Mouse (Mus musculus): ENCODE results near the gene 4930404N11Rik. TPM values are rescaled to one million over a fixed set of nuclear protein-coding genes. Genes with fewer than 3 reads are reported as not detected.

Gene 4930404N11Rik
- polyA plus RNA-seq, 1 experiment = 30.6 TPM

GRCm38 (mm10) chr10:81402227-81402765 lies 36.7 kb upstream of the 4930404N11Rik start:
- TF ChIP-seq FLI1 (IDR thresholded peaks at IDR 0.05; ENCODE audit: low read length) (no peak), GATA1 (IDR thresholded peaks at IDR 0.05; ENCODE audit: borderline replicate concordance, low read length) (no peak)
- Histone ChIP-seq H3K9me3 (no peaks in the 10 kb centered on the region), H3K27me3 (replicated peaks) (no peaks in the 10 kb centered on the region), H3K4me3 (replicated peaks) (peak overlapping the region; percentile 84), H3K4me1 (peaks cover 70% of the 10 kb centered on the region), H3K36me3 (replicated peaks; ENCODE audit: low read length) (peaks cover 89% of the 10 kb centered on the region)

DNA sequence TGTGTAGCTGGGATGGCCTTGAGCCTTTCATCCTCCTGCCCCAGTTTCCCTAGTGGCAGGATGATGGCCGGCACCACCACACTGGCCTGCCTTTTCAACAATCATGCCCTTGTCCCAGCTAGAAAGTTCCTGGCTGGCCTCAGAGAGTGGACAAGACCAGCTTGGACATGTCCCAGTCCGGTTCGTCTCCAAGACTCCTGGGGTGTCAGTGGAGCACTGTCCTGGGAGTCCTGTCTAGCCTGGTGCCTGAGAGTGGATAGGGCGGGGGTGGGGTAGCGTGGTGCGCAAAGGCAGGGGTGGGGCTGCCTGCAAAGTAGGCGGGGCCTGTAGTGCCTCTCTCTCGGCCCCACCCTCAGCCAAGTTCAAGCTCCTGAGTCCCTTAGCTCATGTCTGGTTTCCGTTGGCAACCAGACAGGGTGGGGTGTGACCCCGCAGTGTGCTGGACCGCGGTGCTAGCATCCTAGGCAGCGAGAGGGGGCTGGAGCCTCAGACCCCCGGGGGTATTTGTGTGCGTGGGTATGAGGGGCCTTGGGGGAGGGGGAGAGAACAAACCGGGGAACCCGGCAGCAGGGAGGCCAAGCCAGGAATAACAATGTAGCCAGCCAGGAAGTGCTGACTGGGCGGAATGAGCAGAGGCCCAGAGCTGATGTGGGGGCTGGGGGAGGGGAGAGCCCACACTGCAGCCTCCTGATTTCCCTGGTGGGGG lies 36.1 kb upstream of the 4930404N11Rik start:
- H3K9me3 ChIP-seq = no peaks in the 10 kb centered on the region
- TF ChIP-seq GATA1 (IDR thresholded peaks at IDR 0.05; ENCODE audit: borderline replicate concordance, low read length) (no peak), FLI1 (IDR thresholded peaks at IDR 0.05; ENCODE audit: low read length) (no peak)
- H3K36me3 ChIP-seq (replicated peaks; ENCODE audit: low read length) = peaks cover 90% of the 10 kb centered on the region
- H3K4me1 ChIP-seq = peaks cover 66% of the 10 kb centered on the region
- H3K4me3 ChIP-seq (replicated peaks) = peak overlapping the region; percentile 84
- H3K27me3 ChIP-seq (replicated peaks) = peaks cover 1% of the 10 kb centered on the region

DNA sequence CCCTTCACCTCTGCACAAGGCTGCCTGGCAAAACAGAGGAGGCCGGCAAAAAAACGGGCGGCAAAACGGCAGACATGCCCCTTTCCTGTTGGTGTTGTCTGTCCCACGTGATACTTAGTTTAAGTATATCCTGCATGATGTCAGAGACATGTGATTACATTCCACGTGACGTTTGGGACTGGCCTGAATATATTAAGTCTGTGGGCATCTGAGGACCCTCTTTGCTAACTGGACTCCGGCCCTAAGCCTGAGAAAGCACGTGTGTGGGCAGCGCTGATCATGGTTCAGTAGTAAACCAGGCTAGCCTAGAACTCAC lies 35.5 kb upstream of the 4930404N11Rik start:
- H3K4me1 ChIP-seq = peaks cover 63% of the 10 kb centered on the region
- no peak for TF ChIP-seq GATA1 (IDR thresholded peaks at IDR 0.05; ENCODE audit: borderline replicate concordance, low read length)
- TF ChIP-seq FLI1 (IDR thresholded peaks at IDR 0.05; ENCODE audit: low read length) = no peak
- H3K9me3 ChIP-seq = no peaks in the 10 kb centered on the region
- peak overlapping the region; percentile 84 for H3K4me3 ChIP-seq (replicated peaks)
- peaks cover 90% of the 10 kb centered on the region for H3K36me3 ChIP-seq (replicated peaks; ENCODE audit: low read length)
- H3K27me3 ChIP-seq (replicated peaks) = peaks cover 1% of the 10 kb centered on the region

DNA sequence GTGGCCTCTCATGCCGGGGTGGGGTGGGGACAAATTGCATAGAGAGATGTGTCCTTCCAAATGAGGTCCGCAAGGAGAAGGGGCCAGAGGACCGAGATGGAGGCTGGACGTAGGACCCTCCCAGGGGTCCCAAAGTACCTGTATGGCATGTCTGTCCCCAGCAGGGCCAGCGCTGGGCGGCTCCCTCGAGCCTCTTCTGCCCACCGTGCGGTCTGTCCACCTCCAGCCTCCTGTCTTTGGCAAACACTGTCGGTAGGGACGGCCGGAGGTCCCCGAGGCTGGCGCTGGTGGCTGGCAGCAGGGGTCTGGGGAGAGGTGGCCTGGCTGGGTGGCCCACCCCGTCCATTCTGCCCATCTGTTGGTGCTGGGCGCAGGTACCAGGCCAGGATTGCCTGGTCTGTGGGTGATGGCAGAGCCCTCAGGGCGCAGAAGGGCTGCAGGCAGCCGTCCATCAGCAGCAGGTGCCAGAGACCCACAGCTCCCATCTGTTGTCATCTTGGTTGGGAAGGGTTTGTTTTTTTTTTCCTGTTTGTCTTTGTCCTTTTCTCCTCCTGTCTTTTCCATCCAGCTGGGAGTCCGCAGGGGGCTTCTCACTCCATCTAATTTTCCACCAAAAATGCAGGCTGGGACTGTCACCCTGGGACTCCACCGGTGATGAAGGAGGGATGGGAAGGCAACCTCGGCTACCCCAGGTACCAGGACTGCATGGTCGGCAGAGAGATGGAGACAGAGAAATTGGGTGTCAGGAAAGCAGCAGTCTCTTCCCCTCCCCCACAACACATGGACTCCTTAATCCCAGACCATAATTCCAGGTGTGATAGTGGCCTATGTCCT lies 35.0 kb upstream of the 4930404N11Rik start:
- TF ChIP-seq FLI1 (IDR thresholded peaks at IDR 0.05; ENCODE audit: low read length) (no peak), GATA1 (IDR thresholded peaks at IDR 0.05; ENCODE audit: borderline replicate concordance, low read length) (no peak)
- Histone ChIP-seq H3K9me3 (no peaks in the 10 kb centered on the region), H3K4me3 (replicated peaks) (no peak overlapping the region), H3K36me3 (replicated peaks; ENCODE audit: low read length) (peaks cover 87% of the 10 kb centered on the region), H3K4me1 (peaks cover 57% of the 10 kb centered on the region), H3K27me3 (replicated peaks) (peaks cover 1% of the 10 kb centered on the region)

GRCm38 (mm10) chr10:81399798-81400308 lies 34.2 kb upstream of the 4930404N11Rik start:
- H3K4me3 ChIP-seq (replicated peaks) = no peak overlapping the region
- peaks cover 55% of the 10 kb centered on the region for H3K4me1 ChIP-seq
- H3K27me3 ChIP-seq (replicated peaks) = peaks cover 2% of the 10 kb centered on the region
- TF ChIP-seq FLI1 (IDR thresholded peaks at IDR 0.05; ENCODE audit: low read length) = no peak
- no peak for TF ChIP-seq GATA1 (IDR thresholded peaks at IDR 0.05; ENCODE audit: borderline replicate concordance, low read length)
- H3K9me3 ChIP-seq = no peaks in the 10 kb centered on the region
- H3K36me3 ChIP-seq (replicated peaks; ENCODE audit: low read length) = peaks cover 82% of the 10 kb centered on the region

- TF ChIP-seq GATA1 (IDR thresholded peaks at IDR 0.05; ENCODE audit: borderline replicate concordance, low read length) (no peak), FLI1 (IDR thresholded peaks at IDR 0.05; ENCODE audit: low read length) (no peak)
Measured at GRCm38 (mm10) chr10:81399296-81399695, 33.7 kb upstream of the 4930404N11Rik start.

DNA sequence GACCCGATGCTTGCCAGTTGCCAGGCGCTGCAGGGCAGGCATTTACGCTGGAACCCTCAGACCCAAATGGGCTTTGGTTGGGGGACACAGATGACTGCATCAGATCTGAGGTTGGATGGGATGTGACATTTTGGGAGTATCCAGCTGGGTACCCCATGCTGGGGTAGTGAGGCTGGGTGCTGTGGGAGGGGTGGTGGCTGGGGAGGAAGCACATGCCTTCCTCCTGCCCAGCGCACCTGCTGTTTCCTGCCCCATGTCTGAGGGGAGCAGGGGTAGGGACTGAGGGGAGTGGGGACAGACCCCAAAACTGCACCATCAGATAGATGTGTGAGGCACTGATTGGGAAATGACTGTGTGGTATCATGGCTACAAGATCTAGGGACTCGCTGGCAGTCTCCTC lies 31.1 kb upstream of the 4930404N11Rik start:
- TF ChIP-seq GATA1 (IDR thresholded peaks at IDR 0.05; ENCODE audit: borderline replicate concordance, low read length) = no peak
- TF ChIP-seq FLI1 (IDR thresholded peaks at IDR 0.05; ENCODE audit: low read length) = no peak
- Histone ChIP-seq H3K4me1 (peaks cover 53% of the 10 kb centered on the region), H3K4me3 (replicated peaks) (no peak overlapping the region), H3K36me3 (replicated peaks; ENCODE audit: low read length) (peaks cover 57% of the 10 kb centered on the region), H3K27me3 (replicated peaks) (peaks cover 5% of the 10 kb centered on the region), H3K9me3 (no peaks in the 10 kb centered on the region)

More at GRCm38 (mm10) chr10:81399296-81399695, 33.7 kb upstream of the 4930404N11Rik start:
- peaks cover 5% of the 10 kb centered on the region for H3K27me3 ChIP-seq (replicated peaks)
- H3K9me3 ChIP-seq = no peaks in the 10 kb centered on the region
- H3K4me3 ChIP-seq (replicated peaks) = no peak overlapping the region
- H3K4me1 ChIP-seq = peaks cover 55% of the 10 kb centered on the region
- peaks cover 76% of the 10 kb centered on the region for H3K36me3 ChIP-seq (replicated peaks; ENCODE audit: low read length)

DNA sequence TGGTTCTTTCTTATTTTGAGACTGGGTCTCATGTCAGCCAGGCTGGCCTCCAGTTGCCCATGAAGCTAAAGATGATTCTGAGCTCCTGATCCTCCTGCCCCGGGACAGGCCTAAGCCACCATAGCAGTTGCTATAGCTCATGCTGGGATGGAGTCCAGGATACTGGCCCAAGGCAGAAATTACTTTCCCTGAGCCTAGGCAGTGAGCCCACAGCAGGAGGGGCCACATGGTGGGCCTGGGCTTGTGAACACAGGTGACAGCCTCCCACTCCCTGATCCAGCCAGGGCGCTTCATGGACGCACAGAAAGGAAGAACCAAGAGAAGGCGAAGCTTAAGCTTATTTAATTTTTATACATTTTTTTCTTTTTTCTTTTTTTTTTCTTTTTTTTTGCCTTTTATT lies 30.2 kb upstream of the 4930404N11Rik start:
- no peak overlapping the region for H3K4me3 ChIP-seq (replicated peaks)
- peaks cover 53% of the 10 kb centered on the region for H3K36me3 ChIP-seq (replicated peaks; ENCODE audit: low read length)
- TF ChIP-seq FLI1 (IDR thresholded peaks at IDR 0.05; ENCODE audit: low read length) = no peak
- TF ChIP-seq GATA1 (IDR thresholded peaks at IDR 0.05; ENCODE audit: borderline replicate concordance, low read length) = no peak
- H3K4me1 ChIP-seq = peaks cover 45% of the 10 kb centered on the region
- H3K9me3 ChIP-seq = no peaks in the 10 kb centered on the region
- peaks cover 5% of the 10 kb centered on the region for H3K27me3 ChIP-seq (replicated peaks)

DNA sequence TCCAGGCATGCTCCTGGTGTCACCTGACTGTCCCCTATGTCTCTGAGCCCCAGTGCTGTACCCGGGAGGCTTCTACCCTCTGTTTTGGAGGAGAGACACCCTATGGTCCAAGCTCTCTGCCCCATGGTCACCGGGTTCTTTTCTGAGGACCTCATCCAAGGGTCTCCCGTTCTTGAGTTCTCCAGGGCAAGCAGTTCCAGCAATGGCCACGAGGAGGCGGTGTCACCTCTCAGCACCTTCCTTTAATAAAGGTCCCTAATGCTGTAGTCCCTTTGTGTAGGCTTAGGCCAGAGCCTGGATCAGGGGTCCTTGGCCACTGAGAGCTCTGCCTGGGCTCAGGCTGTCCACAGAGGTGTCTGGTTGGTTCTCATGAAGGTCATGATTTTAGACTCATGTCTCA lies 29.5 kb upstream of the 4930404N11Rik start:
- Histone ChIP-seq H3K36me3 (replicated peaks; ENCODE audit: low read length) (peaks cover 53% of the 10 kb centered on the region), H3K27me3 (replicated peaks) (peaks cover 5% of the 10 kb centered on the region), H3K4me3 (replicated peaks) (no peak overlapping the region), H3K9me3 (no peaks in the 10 kb centered on the region), H3K4me1 (peaks cover 47% of the 10 kb centered on the region)
- TF ChIP-seq FLI1 (IDR thresholded peaks at IDR 0.05; ENCODE audit: low read length) = no peak
- TF ChIP-seq GATA1 (IDR thresholded peaks at IDR 0.05; ENCODE audit: borderline replicate concordance, low read length) = no peak

Measured in megakaryocyte, embryonic 14.5 days (primary cell).